Mouse (Mus musculus) cerebral cortex, adult 2 months (tissue): Measurements from ENCODE around the gene Golph3l.

Source experiments
- WGBS: fragments of 180-500 bp; shearing (Covaris S2); methylation state at CpG from one replicate; pipeline ENCODE4 v1.1.7; 2018; 5-methylcytosine and 5-hydroxymethylcytosine counted together

Golph3l gene

DNA sequence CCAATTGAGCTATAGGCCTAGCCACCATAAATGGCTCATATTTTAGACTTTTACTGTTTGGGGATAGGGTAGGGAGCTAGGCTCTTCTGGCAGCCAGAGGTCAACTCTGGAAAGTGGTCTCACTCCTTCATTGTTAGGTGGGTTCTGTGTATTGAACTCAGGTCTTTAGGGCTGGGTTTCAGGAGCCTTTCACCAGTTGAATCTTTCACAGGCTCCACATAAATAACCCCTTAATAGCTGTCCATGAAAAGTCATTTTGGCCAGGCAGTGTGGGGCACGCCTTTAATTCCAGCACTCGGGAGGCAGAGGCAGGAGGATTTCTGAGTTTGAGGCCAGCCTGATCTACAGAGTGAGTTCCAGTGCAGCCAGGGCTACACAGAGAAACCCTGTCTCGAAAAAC is 69.0 kb downstream of the Golph3l start:
- WGBS, result 82% methylated on average over 3 of the region's 3 CpGs

- under 1% methylated on average over 43 of the region's 43 CpGs for WGBS
Measured at GRCm38 (mm10) chr3:95658236-95658867, 69.6 kb downstream of the Golph3l start, which contains the start of gene Mcl1. TSS of gene Mcl1 (plus strand) at chr3:95658788.

- WGBS, result under 1% methylated on average over 113 of the region's 113 CpGs
Measured at GRCm38 (mm10) chr3:95658868-95659712, 70.4 kb downstream of the Golph3l start.

DNA sequence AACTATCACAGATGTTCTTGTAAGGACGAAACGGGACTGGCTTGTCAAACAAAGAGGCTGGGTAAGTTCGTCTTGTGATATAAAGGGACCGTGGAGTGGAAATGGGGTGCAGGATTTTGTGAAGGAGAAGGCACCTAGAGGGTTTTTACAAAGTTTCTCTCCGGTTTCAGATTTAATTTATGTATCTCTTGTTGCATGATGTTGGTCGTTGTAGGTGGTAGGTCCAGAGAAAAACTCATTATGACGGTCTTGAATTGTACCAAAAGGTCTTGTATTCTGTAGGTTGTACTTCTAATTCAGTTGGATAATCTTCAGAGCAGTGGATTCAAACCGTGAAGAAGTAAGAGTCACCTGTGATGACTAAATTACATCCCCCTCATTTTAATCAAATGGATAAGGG is 71.2 kb downstream of the Golph3l start:
- under 1% methylated on average over 8 of the region's 8 CpGs for WGBS

- 6% methylated on average over 2 of the region's 2 CpGs for WGBS
Measured at GRCm38 (mm10) chr3:95660788-95661478, 72.2 kb downstream of the Golph3l start.

DNA sequence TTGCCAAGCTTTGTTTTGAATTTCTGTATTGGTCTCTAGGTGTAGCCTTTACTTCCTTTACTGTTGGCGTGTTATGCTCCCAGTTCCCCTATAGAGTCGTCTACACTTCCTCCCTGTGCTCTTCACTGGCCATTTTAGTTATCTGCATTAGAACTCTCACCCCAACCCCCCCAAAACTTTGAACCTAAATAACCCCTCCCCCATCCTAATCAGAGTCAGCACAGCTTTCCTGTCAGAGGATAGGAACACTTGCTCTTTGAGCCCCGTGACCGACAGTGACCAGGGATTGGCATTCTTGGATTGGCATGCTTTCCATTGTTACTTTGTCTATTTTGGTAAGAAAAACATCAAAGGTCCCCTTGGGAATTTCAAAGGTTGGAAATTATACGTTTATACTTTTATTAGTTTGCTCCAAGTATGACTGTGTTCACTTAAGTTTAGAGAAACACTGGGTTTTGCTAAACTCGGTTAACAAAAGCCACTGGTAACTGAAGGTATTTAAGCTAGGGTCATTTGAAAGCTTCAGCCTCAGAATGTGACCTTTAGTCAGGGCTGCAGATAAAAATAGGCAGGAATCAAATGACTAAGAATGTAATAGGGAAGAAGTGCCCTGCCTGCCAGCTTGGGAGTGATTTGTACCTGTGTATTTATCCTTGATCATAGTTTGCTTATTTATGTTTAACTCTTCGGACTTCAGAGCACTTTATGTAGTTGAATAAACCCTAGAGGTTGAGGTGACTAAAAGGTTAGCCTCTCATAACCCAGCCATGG is 73.4 kb downstream of the Golph3l start:
- WGBS, result 39% methylated on average over 7 of the region's 7 CpGs

- 52% methylated on average over 7 of the region's 7 CpGs for WGBS
Measured at GRCm38 (mm10) chr3:95662724-95663449, 74.2 kb downstream of the Golph3l start.

DNA sequence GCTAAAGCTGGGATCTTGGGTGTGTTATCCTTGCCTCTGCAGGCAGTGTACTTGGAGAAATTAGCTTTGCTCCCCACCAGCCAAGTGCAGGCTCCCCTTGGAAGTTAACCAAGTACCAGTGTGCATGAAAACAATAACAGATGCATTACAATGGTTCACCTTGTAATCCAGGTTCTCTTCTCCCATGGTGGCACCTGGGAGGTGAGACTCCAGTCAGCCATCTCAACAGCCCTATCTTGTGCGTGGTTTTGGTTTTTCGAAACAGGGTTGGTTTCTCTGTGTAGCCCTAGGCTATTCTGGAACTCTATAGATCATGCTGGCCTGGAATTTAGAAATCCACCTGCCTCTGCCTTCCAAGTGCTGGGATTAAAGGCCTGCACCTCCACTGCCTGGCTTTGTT is 74.8 kb downstream of the Golph3l start:
- 77% methylated on average over 2 of the region's 2 CpGs for WGBS

GRCm38 (mm10) chr3:95663969-95664608 is 75.4 kb downstream of the Golph3l start:
- WGBS, result 88% methylated on average over 3 of the region's 3 CpGs

DNA sequence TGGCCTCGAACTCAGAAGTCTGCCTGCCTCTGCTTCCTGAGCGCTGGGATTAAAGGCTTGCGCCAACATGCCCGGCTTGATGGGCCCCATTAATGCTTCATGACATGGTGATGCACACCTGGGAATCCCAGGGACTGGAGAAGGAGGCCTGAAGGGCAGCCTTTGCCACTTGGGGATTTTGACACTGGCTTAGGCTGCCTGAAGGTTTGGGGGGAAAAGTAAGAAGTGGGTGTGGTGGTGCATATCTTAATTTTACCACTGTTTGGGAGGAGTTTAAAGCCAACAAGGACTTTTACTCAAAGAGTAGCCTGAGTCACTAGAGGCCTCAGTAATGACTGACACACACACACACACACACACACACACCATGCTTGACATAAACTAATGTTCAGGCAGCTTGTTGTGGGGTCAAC is 76.2 kb downstream of the Golph3l start:
- WGBS, result 89% methylated on average over 4 of the region's 4 CpGs

DNA sequence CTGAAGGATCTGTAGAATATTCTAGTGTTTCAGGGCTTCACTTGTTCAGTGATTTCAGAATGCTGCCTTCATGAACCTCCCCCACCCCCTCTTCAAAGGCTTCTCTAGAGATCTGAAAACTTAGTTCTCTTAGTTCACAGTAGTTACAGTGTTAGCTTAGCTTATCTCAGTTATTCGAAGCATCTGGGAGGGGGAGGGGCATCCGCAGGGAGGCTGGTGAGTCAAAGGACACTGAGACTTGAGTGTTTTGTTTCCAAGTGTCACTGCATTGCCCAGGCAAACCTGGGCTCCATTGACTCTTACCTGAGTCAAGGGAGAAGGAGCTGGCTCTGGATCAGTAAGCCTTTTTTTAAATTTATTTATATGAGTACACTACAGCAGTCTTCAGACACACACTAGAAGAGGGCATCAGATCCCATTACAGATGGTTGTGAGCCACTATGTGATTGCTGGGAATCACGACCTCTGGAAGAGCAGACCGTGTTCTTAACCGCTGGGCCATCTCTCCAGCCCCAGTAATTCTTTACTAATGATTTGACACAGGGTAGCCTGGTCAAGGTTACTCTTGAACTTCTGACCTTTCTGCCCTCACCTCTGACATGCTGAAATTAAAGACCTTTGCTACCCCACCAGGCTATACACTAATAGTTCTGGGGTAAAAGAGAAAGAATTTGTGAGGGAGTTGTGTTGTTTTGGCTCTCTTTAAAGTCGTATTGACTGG is 77.5 kb downstream of the Golph3l start:
- 63% methylated on average over 6 of the region's 6 CpGs for WGBS

DNA sequence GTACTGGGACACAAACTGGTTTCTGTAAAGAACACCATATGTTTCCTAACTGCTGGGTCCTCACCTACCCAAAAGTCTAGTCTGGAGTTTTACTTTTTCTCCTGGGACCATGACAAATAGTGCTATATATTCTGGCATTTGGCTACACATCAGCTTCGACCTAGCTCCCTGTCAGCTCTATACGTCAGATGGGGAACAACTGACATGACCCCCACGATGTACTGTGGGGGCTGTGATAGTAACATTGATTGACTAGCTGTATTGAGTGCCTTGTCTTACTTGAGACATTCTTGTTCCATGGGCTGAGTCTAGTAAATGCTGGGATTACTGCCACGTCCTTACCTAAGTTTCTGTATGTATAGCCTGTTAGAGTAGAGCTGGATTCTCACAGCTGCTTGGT is 78.8 kb downstream of the Golph3l start:
- 29% methylated on average over 4 of the region's 4 CpGs for WGBS

DNA sequence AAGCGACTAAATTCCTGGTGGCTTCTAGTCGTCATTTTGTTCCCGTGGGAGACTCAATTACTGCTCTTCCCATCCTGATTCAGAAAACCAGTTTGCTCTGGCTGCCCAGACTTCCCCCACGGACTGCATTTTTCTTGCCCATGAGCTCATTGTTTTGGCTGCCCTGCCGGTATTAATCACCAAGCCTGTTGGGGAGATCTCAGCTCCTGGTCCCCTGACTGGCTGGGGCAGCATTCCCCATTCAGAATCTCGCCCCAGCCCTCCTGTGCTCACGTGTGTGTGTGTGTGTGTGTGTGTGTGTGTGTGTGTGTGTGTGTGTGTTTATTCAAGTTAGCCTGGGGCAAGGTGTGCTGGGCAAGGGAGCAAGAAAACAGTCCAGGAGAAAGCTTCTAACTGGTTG is 79.3 kb downstream of the Golph3l start:
- WGBS, result 14% methylated on average over 7 of the region's 7 CpGs
